Mouse (Mus musculus) MN1 (cell line): Measurements from ENCODE around the gene Arhgef19.

Experiments
- DNase-seq: peaks from one replicate; pipeline ENCODE4 v3.0.0-alpha.2; 2016; ENCODE audit warnings: low spot score

Gene Arhgef19

GRCm38 (mm10) chr4:141284486-141284885 is 45.2 kb downstream of the Arhgef19 start:
- DNase-seq = no peak

DNA sequence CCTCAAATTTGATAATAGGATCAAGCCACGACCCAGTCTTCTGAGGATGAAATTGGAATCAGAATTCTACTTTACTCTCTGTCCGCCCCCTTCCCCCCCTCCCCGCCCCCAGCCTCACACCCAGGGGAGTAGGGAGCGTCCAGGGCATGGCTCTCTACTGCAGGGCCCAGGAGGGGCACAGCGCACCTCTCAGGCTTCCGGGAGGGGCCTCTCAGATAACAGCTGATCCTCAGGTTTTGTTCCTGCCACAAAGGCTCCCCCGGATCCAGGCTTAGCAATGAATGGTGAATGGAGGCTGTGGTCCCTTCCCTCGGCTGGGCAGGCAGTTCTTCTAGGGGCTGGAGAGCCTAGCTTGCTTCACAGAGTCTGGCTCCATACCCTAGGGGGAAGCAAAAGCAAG is 45.8 kb downstream of the Arhgef19 start:
- DNase-seq = no peak

DNA sequence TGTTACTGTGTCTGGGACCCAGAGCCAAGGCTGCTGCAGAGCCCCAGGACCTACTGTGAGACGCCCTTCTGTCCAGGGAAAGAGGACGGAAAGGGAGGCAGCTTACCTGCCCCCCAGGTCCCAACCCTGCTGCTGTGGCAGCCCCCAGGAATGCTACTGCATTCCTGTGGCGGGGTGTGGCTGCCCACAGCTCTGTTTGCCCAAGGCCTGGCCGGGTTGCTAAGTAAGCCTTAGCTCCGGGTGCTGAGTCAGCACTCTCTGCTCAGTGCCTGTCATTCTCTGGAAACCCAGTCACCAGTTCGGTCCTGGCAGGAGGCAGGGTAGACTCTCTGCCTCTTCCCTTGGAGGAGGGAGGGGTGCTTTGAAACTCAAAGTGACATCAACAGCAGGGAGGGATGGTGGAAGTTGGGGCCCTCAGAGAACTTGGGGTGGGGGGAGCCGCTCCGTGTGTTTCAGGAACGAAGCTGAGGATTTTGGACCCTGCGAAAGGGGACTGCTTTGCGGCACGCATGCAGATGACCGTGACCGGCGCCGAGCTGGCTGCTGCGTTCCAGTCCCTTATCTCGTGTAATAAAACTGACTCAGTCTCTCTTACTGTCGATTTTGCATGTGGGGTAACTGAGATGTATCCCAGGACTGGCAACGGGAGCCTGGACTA is 47.7 kb downstream of the Arhgef19 start:
- peak; percentile 40 for DNase-seq

DNA sequence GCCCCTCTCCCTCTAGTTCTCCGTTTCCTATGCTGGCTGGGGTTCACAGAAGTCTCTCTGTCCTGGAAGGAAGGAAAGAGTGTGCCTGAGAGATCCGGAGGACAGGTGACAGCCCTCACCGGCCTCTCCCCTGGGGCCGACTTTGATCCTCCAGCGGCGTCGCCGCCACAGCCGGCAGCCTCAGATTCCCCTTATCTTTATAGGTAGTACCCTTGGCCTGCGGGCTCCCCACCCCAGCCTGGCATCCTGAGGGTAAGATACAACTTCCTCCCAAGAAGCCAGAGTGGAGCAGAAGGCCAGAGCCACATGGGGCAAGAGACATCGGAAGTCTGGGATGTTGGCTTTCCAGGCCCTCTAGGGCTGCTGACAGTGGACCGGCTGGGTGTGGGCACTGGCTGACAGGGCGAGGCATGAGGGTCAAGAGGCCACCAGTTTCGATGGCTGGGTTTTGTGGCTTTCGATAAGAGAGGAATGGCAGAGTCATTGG is 48.3 kb downstream of the Arhgef19 start:
- no peak for DNase-seq

DNA sequence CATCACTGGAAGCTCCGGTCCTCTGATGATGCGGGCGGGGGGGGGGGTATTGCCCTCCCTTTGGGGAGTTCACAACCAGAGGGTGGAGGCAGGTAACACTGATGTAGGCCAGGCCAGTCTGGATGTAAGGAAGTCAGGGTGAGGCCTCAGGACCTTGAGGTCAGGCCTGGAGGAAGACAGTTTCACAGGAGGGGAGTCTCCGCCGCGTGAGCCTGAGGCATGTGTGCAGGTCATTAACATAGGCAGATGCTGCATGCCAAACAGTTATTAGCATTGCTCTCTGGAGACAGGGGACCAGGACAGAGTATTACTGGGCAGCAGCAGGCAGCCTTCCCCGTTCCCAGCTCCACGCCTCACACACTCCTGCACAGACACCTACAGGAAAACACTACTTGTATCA is 48.9 kb downstream of the Arhgef19 start:
- DNase-seq = no peak

DNA sequence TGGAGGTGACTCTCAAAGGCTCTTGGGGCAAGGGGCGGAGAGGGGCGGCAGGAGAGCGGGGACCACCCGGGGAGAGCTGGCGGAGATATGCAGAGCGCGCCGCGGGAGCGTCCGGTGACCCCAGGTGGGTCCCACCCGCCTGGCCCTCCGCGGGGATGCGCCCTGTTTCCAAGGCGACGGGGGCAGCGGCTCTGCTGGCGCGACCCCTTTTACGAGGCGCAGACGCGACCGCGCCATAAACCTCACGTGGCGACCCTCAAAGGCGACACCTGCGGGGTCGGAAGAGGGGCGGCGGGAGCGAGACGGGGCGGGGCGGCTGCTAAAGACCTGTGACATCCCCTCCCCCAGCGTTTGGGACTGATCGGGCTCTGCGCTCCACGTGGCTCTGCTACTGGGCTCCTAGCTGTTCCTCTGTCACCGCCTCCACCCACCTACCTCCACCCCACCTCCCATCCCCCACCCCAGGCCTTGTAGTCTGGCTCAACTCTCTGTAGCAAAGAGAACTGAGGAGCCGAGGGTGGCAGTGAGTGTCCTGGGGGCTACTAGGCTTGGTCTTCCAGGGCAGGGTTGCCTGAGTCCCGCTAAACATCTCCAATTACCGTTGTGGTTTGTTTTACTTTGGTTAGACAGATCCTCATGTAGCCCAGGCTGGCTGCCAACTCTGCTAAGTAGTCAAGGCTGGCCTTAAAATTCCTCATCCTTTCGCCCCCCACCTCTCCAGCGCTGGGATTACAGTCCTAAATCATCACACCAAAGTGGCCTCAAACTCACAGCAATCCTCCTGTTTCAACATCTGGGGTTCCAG is 52.5 kb downstream of the Arhgef19 start:
- no peak for DNase-seq

DNA sequence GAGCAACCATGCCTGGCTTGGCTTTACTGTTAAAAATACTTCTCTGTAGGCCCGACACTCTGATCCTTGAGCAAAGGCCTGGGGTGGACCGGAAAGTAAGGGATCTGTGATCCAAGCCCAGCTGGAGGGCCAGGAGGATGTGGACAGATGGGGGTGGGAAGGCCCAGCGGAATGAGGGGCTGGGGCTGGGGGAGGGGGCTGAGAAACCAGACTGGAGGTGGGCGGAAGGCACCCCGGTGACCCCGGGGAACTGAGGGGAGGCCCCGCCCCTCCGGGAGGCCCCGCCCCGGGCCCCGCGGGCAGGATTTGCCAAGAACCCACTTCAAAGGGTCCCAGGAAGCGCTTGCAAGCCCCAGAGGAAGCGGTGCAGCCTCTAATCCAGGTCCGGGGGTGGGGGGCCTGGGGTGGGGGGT is 56.5 kb downstream of the Arhgef19 start:
- no peak for DNase-seq

DNA sequence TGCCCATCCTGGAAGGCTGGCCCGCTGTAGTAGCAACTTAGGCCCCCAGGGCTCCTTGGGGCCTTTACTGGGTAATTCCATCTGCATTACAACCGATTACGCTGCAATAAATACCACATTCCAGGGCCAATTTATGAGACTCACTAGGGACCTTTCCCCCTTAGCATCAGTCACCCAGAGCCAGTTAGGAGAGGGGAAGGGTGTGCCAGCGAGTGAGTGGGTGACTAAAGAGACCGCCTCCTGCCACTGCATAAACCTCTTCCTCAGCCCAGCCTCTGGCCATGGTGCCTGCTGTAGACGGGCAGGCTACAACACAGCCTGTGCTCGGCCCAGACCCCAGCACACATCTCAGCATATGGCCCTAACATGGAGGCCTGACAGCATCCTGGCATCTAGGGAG is 58.6 kb downstream of the Arhgef19 start:
- DNase-seq = no peak

- DNase-seq = no peak
These were observed 60.1 kb downstream of the Arhgef19 start for GRCm38 (mm10) chr4:141299356-141299755.

GRCm38 (mm10) chr4:141300196-141300595 is 60.9 kb downstream of the Arhgef19 start:
- no peak for DNase-seq

- DNase-seq = no peak
These were observed 61.8 kb downstream of the Arhgef19 start, which contains the start of gene Epha2 for GRCm38 (mm10) chr4:141301116-141301553. TSS of gene Epha2 (plus strand) at chr4:141301240.

DNA sequence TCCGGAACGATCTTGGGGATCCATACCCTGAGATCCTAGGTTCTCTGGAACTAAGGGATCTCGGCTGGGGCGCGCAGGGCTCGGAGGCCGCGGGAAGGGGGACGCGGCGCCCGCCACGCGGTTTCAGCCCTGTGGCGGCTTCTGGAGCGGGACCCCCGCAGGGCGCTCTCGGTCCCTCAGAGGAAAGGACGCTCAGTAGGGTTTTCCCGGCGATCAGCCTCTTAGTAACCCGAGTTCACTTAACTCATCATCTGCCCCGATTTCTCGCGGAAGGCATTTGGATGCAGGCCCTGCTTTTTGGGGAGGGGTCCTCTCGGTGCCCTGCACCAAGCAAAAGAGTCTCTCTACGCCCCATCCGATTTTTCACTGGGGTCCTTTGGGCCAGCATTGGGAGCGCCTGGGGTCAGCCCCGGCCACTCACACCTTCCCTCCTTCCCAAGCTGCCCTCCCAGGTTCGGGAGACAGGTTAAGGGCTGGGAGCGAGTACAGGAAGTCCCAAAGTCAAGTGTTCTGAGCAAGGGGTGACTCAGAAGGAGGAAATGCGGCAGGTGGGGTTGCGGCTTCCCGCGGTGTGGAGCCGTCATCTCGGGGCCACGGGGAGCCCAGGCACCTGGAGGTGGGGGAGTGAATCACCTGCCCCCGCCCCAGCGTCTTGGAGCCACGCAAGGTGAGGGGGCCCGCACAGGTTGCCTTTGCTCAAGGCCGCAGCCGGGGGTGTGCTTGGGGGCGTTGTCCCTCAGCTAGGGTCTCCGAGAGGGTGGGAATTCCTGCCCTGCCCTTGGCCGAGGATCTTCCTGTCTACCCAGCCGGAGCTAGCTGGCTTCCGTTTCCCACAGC is 62.5 kb downstream of the Arhgef19 start:
- no peak for DNase-seq

DNA sequence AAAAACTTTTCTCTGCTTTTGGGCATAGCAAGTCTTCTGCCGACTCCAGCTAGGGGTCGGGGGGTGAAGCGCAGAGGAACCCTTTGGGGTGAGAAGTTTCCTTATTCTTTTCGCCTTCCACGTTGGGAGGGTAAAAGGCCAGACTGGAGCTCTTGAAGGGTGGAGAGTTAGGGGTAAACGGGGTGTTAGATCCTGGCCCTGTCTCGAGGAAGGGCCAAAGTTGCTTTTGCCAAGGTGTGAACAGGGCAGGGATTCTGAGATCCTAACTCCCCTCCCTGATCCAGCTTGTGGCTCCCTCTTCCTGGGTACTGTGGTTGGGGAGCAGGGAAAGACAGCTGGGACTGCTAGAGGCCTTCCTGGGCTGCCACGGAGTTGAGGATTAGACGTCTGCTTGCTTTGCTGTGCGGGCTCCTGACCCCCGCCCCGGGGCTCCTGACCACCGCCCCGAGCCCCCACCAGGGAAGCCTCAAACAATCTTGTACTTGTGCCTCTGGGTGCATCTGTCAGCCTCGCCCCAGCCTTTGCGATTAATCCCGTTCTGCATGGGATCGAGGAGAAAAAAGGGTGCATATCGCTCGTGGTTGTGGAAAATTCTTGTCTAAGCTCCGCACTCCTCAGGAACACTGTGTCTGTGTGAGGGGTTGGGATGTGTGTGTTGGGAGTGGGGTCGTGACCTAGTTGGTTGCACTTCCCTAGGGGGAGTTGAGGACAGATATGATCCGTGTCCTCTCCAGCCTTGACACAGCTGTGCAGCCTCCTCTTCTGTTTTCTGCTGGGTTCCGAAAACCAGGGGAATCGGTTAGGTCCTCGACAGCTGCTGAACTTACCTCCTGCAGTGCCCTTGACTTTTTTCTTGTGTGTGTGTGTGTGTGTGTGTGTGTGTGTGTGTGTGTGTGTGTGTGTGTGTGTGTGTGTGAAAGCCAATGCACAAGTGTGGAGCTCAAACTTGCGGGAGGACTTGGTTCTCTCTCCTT is 63.4 kb downstream of the Arhgef19 start:
- no peak for DNase-seq

GRCm38 (mm10) chr4:141303402-141304222 is 64.3 kb downstream of the Arhgef19 start:
- no peak for DNase-seq

- DNase-seq = no peak
These were observed 64.9 kb downstream of the Arhgef19 start for GRCm38 (mm10) chr4:141304223-141304611.

GRCm38 (mm10) chr4:141306057-141306456 is 66.8 kb downstream of the Arhgef19 start:
- DNase-seq = no peak
